Mouse (Mus musculus): ENCODE data around the gene Bud23. TPM values are rescaled to one million over a fixed set of nuclear protein-coding genes. Genes with fewer than 3 reads are reported as not detected.
A peak's percentile ranks its signal among the peaks of the same experiment; 100 is the strongest.
"Not testable (repeated sequence)": the region's sequence is repeated elsewhere in the genome, so short reads cannot be mapped to it uniquely, and the experiment has no call there.

Gene Bud23
- polyA plus RNA-seq, 1 experiment, result 54.6 TPM

- no peak for DNase-seq (ENCODE audit: low spot score)
These were observed 7.3 kb upstream of the Bud23 start for GRCm38 (mm10) chr5:135072061-135072460.

- no peak for DNase-seq (ENCODE audit: low spot score)
These were observed 5.7 kb upstream of the Bud23 start for GRCm38 (mm10) chr5:135070448-135070847.

DNA sequence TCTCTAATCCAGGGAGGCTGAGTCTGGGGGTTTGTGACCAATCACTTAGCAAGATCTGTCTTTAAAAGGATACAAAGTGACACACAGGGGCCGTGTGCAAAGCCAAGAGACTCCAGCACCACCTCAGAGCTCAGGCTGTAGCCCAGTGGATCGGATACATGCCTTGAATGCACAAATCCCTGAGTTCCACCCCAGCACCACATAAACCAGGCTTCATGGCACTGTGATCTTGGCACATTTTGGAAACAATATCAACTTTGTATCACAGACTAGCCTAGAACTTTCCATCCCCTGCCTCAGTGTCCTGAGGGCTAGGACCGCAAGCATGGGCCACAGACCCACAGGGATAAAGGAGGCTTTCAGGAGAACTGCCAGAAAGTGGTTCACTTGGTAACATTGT lies 1.2 kb upstream of the Bud23 start:
- DNase-seq (ENCODE audit: low spot score), result no peak

- no peak for DNase-seq (ENCODE audit: low spot score)
These were observed 385 bp downstream of the Bud23 start for GRCm38 (mm10) chr5:135064382-135064766.

DNA sequence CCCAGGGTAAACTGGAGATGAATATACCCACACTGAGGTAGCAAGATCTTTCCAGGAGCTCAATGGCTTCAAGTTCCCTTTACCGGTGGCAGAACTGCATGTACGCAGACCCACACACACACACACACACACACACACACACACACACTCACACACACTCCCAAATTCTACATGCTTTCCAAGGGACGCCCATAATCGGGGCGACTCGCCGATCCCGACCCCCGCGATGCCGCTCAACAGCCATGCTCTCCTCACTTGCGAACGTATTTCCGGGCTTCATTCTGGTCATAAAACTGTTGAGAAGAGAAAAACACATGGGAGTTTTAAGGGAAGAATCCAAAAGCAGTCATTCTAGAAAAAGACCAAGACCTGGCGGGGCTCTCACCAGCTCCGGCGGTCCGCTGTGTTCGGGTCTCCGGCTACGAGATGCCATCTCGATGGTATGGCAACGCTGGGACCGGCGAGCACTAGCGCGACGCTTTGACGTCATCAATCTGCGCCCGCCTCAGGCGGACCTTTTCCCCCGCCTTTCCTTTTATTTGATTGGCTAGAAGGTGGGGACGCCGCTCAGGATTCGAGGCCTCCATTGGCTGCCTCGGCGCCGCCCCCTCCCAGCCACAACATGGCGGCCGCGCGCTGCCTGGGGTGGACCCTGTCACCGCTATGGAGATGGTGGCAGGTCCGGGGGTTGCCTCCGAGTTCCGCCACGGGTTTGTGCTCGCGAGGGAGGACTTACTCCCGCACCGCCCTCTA lies 954 bp downstream of the Bud23 start, which contains the start of gene Dnajc30:
Dnajc30 (plus strand) TSS at position 574 of the 753 bp plus-strand sequence.
- DNase-seq (ENCODE audit: low spot score), result peak; percentile 92

DNA sequence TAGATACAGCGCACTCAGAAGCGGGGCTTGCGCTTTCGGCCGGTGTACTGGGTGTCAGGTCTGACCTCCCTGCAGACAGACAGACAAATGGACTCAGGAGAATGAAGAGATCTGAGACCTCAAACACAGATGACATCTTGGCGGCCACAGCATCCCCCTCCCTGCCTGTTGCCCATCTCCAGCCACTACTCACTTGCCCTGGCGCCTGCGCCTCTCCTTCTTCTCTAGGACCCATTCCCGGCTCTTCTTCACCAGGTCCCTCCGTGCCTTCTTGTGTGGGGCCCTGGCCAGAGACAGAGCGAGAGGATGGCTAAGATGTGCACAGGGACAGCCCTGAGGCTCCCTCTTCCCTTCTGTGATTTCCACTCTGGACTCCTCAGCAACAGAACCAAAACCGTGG lies 11.4 kb downstream of the Bud23 start:
- DNase-seq (ENCODE audit: low spot score), result no peak

- DNase-seq (ENCODE audit: low spot score), result not testable (repeated sequence)
These were observed 15.5 kb downstream of the Bud23 start for GRCm38 (mm10) chr5:135049268-135049667.

DNA sequence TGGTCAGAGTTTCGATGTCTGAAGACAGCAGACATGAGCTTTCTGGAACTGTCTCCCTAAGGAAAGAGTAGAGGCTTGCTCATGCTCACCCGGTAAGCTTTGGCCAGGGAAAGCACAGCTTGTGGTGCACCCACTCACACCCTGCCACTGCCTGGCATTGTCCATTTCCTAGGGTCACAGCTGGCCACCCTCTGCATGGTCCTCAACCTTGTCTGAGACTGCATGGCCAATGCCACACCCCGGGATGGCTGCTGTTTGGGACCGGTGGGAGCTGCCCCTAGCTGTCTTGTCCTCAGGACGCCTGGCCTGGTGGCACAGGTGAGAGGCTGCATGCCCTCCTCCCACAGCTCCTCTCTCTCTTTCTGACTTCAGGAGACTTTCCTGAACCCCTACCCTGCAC lies 16.2 kb downstream of the Bud23 start:
- DNase-seq (ENCODE audit: low spot score), result no peak

- DNase-seq (ENCODE audit: low spot score), result no peak
These were observed 20.2 kb downstream of the Bud23 start for GRCm38 (mm10) chr5:135044575-135044974.

DNA sequence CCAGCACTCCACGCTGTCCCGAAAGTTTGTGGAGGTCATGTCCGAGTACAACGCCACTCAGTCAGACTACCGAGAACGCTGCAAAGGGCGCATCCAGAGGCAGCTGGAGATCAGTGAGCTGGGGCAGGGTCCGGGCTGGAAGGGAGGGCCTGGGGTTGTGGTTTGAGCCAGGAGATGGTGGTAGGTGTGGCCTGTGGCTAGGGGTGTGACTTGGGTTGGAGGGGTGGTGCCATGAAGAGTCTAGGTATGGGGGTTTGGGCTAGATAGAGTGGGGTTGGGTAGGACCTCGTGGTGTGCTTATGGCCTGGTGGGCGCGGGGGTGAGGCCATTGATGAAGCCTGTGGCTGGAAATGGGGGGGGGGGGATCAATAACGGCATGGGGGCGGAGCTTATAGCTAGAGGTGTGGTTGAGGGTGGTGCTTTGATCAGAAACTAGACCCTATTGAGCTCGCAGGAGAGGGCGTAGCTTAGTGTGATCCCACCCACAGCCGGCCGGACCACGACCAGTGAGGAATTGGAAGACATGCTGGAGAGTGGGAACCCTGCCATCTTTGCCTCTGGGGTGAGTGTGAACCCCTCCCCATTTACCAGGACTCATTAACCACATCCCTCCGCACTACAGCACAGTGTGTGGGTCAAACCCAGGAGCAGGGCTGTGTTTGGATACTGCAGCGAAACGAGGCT lies 22.5 kb downstream of the Bud23 start:
- no peak for DNase-seq (ENCODE audit: low spot score)

DNA sequence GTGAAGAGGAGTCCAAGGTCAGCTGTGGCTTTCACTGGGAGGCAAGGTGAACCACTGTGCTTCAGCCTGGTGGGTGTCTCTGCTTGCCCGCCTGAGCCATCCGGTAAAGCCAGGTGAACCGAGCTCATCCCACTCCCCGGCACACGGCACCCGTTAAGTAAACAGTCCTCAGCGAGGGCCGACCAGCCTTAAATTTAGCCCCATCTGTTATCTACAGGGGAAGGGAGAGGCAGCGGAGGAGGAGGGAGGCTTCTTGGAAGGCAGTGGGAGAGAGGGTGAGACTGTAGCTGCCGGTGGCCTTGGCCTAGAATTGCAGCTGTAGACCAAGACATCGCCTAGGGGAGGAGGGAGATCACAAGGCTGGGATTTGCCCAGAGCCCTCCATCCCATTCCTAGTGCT lies 24.0 kb downstream of the Bud23 start:
- DNase-seq (ENCODE audit: low spot score), result no peak

GRCm38 (mm10) chr5:135040059-135040458 lies 24.7 kb downstream of the Bud23 start:
- no peak for DNase-seq (ENCODE audit: low spot score)

DNA sequence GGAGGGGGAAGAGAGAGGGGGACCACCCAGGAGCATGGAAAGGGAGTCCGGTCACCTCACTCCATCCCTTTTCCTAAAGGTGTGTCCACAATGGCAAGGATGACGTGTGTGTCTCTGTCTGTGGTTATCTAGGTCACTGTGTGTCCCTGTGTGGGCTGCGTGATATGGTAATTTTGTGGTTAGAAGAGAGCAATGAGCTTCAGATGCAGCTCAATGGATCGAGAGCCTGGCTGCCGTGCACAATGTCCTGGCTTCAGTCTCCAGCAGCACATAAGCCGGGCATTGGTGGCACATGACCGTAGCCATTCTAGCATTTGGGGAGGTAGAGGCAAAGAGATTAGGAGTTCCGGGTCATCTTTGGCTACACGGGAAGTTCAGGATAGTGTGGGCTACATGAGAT lies 25.2 kb downstream of the Bud23 start:
- no peak for DNase-seq (ENCODE audit: low spot score)

- no peak for DNase-seq (ENCODE audit: low spot score)
These were observed 26.8 kb downstream of the Bud23 start for GRCm38 (mm10) chr5:135037946-135038345.

DNA sequence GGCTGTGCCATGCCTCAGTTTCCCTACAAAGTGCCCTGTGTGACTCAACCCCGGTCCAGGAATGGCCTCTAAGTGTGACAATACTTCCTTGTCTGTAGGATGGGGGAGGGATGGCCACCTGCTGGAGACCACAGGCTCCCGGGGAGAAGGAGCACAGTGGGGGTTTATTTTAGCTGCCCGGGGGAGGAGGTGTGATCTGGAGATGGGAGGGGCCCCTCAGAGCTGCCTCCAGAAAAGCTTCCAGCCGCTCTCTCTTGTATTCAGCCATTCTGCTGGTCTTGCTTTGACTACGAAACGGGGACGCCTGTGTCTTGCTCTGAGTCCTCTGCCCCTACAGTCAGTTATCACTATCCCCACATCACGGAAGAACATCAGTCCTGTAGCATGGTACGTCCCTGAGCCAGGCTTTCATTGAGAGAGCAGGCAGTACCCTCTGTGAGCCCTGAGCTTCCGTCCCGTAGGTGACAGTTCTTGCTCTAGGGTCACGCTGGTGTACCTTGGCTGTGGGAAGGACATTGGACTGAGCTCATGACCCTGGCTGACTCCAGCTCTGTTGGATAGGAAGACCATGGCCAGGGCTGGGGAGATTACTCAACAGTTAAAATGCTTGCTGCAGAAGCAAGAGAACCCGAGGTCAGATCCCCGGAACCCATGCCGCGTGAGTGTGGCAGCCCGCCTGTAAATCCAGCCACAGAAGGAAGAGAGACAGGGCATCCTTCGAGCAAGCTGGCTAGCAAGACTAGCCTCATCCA lies 29.0 kb downstream of the Bud23 start:
- no peak for DNase-seq (ENCODE audit: low spot score)

DNA sequence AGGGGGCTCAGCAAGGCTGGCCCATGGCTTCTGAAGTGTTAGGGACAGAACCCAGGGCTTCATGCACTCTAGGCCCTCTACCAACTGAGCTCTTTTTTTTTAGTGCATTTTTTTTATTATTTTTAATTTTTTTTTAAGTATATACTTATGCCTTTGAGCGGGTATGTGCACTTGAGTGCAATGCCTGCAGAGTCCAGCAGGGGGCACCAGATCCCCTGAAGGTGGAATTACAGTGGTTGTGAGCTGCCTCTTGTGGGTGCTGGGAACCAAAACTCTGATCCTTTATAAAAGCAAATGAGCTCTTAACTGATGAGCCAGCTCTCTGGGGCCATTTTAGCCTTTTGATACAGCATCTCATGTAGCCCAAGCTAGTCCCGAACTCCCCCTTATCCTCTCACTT lies 30.2 kb downstream of the Bud23 start:
- DNase-seq (ENCODE audit: low spot score), result no peak

DNA sequence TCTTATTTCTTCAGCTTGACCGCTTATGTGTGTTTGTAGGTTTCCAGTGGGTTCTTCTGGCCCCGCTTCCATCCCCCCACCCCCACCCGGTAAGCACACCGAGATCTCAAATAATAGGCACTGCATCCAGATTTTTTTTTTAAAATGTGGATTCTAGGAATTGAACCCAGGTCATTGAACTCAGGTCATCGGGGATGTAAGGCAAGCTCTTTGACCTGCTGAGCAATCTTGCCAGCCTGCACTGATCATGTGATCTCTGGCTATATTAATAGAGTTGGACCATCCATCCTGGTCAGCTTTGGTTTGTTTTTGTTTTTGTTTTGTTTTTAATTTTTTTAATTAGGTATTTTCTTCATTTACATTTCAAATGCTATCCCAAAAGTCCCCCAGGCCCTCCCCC lies 32.2 kb downstream of the Bud23 start:
- DNase-seq (ENCODE audit: low spot score), result no peak

- DNase-seq (ENCODE audit: low spot score), result no peak
These were observed 35.5 kb downstream of the Bud23 start for GRCm38 (mm10) chr5:135029007-135029854.

- DNase-seq (ENCODE audit: low spot score), result no peak
These were observed 38.9 kb downstream of the Bud23 start for GRCm38 (mm10) chr5:135025899-135026298.

- no peak for DNase-seq (ENCODE audit: low spot score)
These were observed 40.0 kb downstream of the Bud23 start for GRCm38 (mm10) chr5:135024665-135025224.

All from urinary bladder, adult 2 months (tissue).